Mouse (Mus musculus) hindbrain, embryonic 12.5 days (tissue): ENCODE data around the gene Mogs. TPM values are rescaled to one million over a fixed set of nuclear protein-coding genes. Genes with fewer than 3 reads are reported as not detected.

Source experiments
- ATAC-seq: fragments of 200-750 bp; cut with Nextera tagmentation; 2 replicates; pipeline ENCODE4 v1.8.0; 2017; ENCODE audit warnings: moderate TSS enrichment; ENCODE audit not compliant: low FRiP score
- H3K27ac ChIP-seq: fragments of 300-500 bp; sonication (generic); 2 replicates; pipeline ENCODE4 v1.5.1; 2016; ENCODE audit warnings: mild to moderate bottlenecking
- H3K27me3 ChIP-seq: fragments of 300-500 bp; sonication (generic); 2 replicates; pipeline ENCODE4 v1.6.1; 2016; ENCODE audit warnings: mild to moderate bottlenecking
- H3K36me3 ChIP-seq: fragments of 300-500 bp; sonication (generic); 2 replicates; pipeline ENCODE4 v1.6.1; 2016; ENCODE audit warnings: mild to moderate bottlenecking
- H3K4me1 ChIP-seq: fragments of 300-500 bp; sonication (generic); 2 replicates; pipeline ENCODE4 v1.6.1; 2016
- H3K4me2 ChIP-seq: fragments of 300-500 bp; sonication (generic); replicated peaks from 2 replicates; pipeline ENCODE4 v1.6.1; 2016; ENCODE audit warnings: mild to moderate bottlenecking
- H3K4me3 ChIP-seq: fragments of 300-500 bp; sonication (generic); 2 replicates; pipeline ENCODE4 v1.5.1; 2016; ENCODE audit warnings: mild to moderate bottlenecking
- H3K9ac ChIP-seq: fragments of 300-500 bp; sonication (generic); 2 replicates; pipeline ENCODE4 v1.6.1; 2016; ENCODE audit warnings: mild to moderate bottlenecking, moderate library complexity
- H3K9me3 ChIP-seq: fragments of 300-500 bp; sonication (generic); replicated peaks from 2 replicates; pipeline ENCODE4 v1.6.1; 2016; ENCODE audit warnings: mild to moderate bottlenecking
- WGBS: fragments of 180-500 bp; shearing (Covaris S2); methylation state at CpG from one replicate; pipeline ENCODE4 v1.1.7; 2016; 5-methylcytosine and 5-hydroxymethylcytosine counted together
- polyA plus RNA-seq: library from polyadenylated mRNA; unstranded; fragments of >200 nt; fragmentation: Nextera tagmentation; extraction: Ambion mirVana; gene quantifications from 2 replicates; pipeline ENCODE4 v1.2.1, GENCODE M21; 2016

Gene Mogs
- polyA plus RNA-seq, 1 experiment from 2014 or later, result 42.6 TPM

DNA sequence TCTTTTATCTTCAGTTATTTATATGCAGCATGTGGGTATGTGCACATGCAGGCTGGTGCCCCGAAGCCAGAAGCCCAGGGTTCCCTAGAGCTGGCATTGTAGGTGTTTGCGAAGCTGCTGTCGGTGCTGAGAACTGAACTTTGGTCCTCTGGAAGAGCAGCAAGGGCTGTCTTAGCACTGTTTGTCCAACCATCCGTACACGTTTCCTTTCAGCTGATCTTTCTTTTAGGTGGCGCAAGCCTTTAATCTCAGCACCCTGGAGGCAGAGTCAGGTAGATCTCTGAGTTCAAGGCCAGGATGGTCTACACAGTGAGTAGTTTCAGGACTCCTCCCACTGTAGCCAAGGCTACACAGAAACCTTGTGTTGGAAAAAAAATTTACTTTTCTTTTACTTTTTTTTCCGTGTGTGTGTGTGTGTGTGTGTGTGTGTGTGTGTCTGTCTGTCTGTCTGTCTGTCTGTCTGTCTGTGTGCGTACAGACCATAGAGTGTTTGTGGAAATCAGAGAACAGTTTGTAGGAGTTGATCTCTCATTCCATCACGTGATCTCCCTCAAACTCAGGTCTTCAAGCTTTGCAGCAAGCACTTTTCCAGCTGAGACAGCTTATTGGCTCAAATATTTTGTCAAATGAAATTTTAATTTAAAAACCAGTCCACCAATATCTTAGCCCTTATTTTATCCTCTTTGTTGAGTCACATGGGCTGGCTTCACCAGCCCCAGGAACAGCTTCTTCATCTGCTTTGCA, 17.1 kb downstream of the Mogs start:
- H3K4me3 ChIP-seq, result no peak overlapping the region
- H3K36me3 ChIP-seq, result no peaks in the 10 kb centered on the region
- no peaks in the 10 kb centered on the region for H3K9me3 ChIP-seq
- H3K4me1 ChIP-seq, result peaks cover 22% of the 10 kb centered on the region
- no peak for ATAC-seq
- H3K4me2 ChIP-seq, result no peak overlapping the region
- peaks cover 16% of the 10 kb centered on the region for H3K27me3 ChIP-seq
- WGBS, result 89% methylated on average over 9 of the region's 9 CpGs
- H3K9ac ChIP-seq, result no peak overlapping the region
- no peak overlapping the region for H3K27ac ChIP-seq

- no peak overlapping the region for H3K4me3 ChIP-seq
- no peaks in the 10 kb centered on the region for H3K9me3 ChIP-seq
- H3K4me2 ChIP-seq, result no peak overlapping the region
- peaks cover 16% of the 10 kb centered on the region for H3K27me3 ChIP-seq
- H3K36me3 ChIP-seq, result no peaks in the 10 kb centered on the region
- no peak overlapping the region for H3K9ac ChIP-seq
- H3K4me1 ChIP-seq, result peaks cover 41% of the 10 kb centered on the region
- H3K27ac ChIP-seq, result no peak overlapping the region
- WGBS, result 72% methylated on average over 3 of the region's 3 CpGs
- ATAC-seq, result no peak
Measured at GRCm38 (mm10) chr6:83134226-83134625, 18.9 kb downstream of the Mogs start.

GRCm38 (mm10) chr6:83134951-83135513, 19.7 kb downstream of the Mogs start, which contains the start of gene Rtkn:
Gene Rtkn (plus strand): TSS chr6:83135463.
- H3K4me2 ChIP-seq, result peak within 1 kb of the TSS; percentile 72
- 55% methylated on average over 7 of the region's 7 CpGs for WGBS
- H3K36me3 ChIP-seq, result no peaks in the 10 kb centered on the region
- H3K27ac ChIP-seq, result peak within 1 kb of the TSS; percentile 93
- no peaks in the 10 kb centered on the region for H3K9me3 ChIP-seq
- no peak for ATAC-seq
- peak within 1 kb of the TSS; percentile 70 for H3K9ac ChIP-seq
- H3K4me1 ChIP-seq, result peaks cover 42% of the 10 kb centered on the region
- H3K4me3 ChIP-seq, result peak within 1 kb of the TSS; percentile 41
- H3K27me3 ChIP-seq, result peaks cover 16% of the 10 kb centered on the region

GRCm38 (mm10) chr6:83135571-83136161, 20.4 kb downstream of the Mogs start:
- WGBS, result 3% methylated on average over 37 of the region's 37 CpGs
- Histone ChIP-seq H3K4me3 (peak overlapping the region; percentile 41), H3K9me3 (no peaks in the 10 kb centered on the region), H3K4me2 (peak overlapping the region; percentile 72), H3K27ac (peak overlapping the region; percentile 93; the same call in 1 of the 2 replicates), H3K36me3 (no peaks in the 10 kb centered on the region), H3K9ac (peak overlapping the region; percentile 70), H3K27me3 (peaks cover 16% of the 10 kb centered on the region), H3K4me1 (peaks cover 42% of the 10 kb centered on the region)
- no peak for ATAC-seq

DNA sequence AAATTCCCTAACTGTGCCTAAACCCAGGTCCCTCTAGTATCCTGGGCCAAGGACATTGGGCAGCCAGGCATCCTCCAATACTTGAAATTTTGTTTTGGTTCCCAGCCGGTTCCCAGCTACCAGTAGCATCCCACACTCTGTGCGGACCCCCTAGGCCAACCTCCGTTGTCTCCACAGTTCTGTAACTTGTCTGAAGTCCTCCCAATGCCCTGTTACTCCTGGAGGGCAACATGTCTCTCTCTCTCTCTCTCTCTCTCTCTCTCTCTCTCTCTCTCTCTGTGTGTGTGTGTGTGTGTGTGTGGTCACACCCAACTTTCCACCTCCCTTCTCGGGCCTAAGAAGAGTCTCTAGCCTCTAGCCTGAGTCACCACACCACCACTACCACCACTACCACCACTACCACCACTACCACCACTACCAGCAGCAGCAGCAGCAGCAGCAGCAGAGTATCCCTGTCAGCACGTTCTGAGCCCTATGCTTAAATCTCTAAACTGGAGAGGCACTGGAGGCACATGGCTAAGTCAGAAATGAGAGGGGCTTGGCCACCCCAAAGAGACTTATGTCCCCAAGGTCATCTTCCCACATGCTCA, 21.1 kb downstream of the Mogs start:
- Histone ChIP-seq H3K9ac (peak overlapping the region; percentile 70), H3K4me3 (peak overlapping the region; percentile 41), H3K27me3 (peaks cover 16% of the 10 kb centered on the region), H3K36me3 (no peaks in the 10 kb centered on the region), H3K27ac (peak overlapping the region; percentile 93), H3K4me1 (peaks cover 45% of the 10 kb centered on the region), H3K4me2 (peak overlapping the region; percentile 72), H3K9me3 (no peaks in the 10 kb centered on the region)
- peak; percentile 7; the same call in 1 of the 2 replicates for ATAC-seq
- WGBS, result 6% methylated on average over 5 of the region's 5 CpGs

DNA sequence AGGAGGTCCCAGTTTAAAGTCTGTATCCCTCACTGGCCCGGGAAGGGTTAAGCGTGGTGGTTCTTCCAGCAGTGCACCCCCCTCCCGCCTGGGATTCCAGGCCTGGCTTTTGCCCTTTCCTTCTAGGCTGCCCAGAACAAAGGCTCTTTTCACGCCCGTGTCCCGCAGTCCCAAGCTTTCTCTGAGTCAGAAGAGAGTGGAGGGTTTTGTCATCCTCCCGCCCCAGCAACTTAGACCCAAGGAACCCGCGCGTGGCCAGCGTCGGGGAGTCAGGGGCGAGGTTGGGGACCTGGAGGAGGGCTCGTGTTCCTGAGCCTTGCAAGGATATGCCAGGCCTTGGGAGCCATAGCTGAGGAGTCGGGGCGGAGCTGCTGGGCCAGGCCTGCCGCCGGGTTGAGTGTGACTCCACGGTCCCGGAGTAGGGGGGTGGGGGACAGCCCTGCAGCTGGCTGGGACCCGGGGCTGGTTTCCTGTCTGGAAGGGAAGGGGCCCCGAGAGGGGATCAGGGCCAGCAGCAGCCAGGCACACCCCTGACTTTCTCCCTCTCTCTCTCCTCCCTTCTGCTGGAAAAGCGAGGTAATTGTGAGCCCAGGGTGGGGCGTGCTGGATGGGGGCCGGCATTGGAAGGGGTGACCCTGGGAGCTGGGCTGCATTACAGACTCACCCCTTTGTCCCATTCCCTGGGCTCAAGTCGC, 21.7 kb downstream of the Mogs start:
- under 1% methylated on average over 26 of the region's 26 CpGs for WGBS
- H3K4me2 ChIP-seq, result peak overlapping the region; percentile 72
- H3K9ac ChIP-seq, result peak overlapping the region; percentile 70
- peaks cover 52% of the 10 kb centered on the region for H3K4me1 ChIP-seq
- ATAC-seq, result peak; percentile 85
- peaks cover 16% of the 10 kb centered on the region for H3K27me3 ChIP-seq
- no peaks in the 10 kb centered on the region for H3K9me3 ChIP-seq
- no peaks in the 10 kb centered on the region for H3K36me3 ChIP-seq
- peak overlapping the region; percentile 41 for H3K4me3 ChIP-seq
- H3K27ac ChIP-seq, result peak overlapping the region; percentile 93

GRCm38 (mm10) chr6:83137576-83137950, 22.3 kb downstream of the Mogs start:
- under 1% methylated on average over 12 of the region's 12 CpGs for WGBS
- Histone ChIP-seq H3K9me3 (no peaks in the 10 kb centered on the region), H3K36me3 (no peaks in the 10 kb centered on the region), H3K9ac (peak overlapping the region; percentile 70), H3K4me1 (peaks cover 57% of the 10 kb centered on the region), H3K4me3 (peak overlapping the region; percentile 41), H3K27me3 (peaks cover 16% of the 10 kb centered on the region), H3K27ac (peak overlapping the region; percentile 93), H3K4me2 (peak overlapping the region; percentile 72)
- ATAC-seq, result peak; percentile 66

GRCm38 (mm10) chr6:83138056-83138455, 22.8 kb downstream of the Mogs start:
- peak overlapping the region; percentile 70 for H3K9ac ChIP-seq
- no peaks in the 10 kb centered on the region for H3K36me3 ChIP-seq
- H3K4me2 ChIP-seq, result peak overlapping the region; percentile 72
- H3K27me3 ChIP-seq, result peaks cover 16% of the 10 kb centered on the region
- peak overlapping the region; percentile 93 for H3K27ac ChIP-seq
- peak overlapping the region; percentile 41 for H3K4me3 ChIP-seq
- peak; percentile 26 for ATAC-seq
- 1% methylated on average over 11 of the region's 11 CpGs for WGBS
- peaks cover 62% of the 10 kb centered on the region for H3K4me1 ChIP-seq
- no peaks in the 10 kb centered on the region for H3K9me3 ChIP-seq

DNA sequence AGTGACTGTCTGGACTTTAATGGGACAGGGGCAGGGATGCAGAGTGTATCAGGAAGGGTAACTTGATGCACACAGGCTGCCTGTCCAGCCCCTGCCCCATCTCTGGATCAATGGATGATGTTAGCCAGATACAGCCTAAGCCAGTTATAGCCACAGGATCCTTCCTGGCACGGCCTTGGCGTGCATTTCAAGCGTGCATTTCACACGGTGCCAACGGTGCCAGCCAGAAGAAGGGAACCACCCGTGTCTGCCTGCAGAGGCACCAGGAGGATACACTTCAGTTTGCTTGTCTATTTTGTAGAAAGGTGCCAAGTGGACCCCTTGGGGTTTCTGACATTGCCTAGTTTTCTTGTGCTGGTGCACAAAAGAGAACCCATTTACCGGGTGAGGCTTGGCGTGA, 24.7 kb downstream of the Mogs start:
- peaks cover 12% of the 10 kb centered on the region; the same call in 1 of the 2 replicates for H3K27me3 ChIP-seq
- WGBS, result 94% methylated on average over 8 of the region's 8 CpGs
- no peak overlapping the region for H3K4me2 ChIP-seq
- H3K4me3 ChIP-seq, result no peak overlapping the region
- no peaks in the 10 kb centered on the region for H3K9me3 ChIP-seq
- no peak for ATAC-seq
- H3K27ac ChIP-seq, result no peak overlapping the region
- no peaks in the 10 kb centered on the region for H3K36me3 ChIP-seq
- H3K4me1 ChIP-seq, result peaks cover 64% of the 10 kb centered on the region
- H3K9ac ChIP-seq, result no peak overlapping the region

GRCm38 (mm10) chr6:83141636-83142035, 26.3 kb downstream of the Mogs start:
- H3K4me1 ChIP-seq, result peaks cover 48% of the 10 kb centered on the region
- WGBS, result 27% methylated on average over 4 of the region's 4 CpGs
- H3K9ac ChIP-seq, result peak overlapping the region; percentile 54
- no peaks in the 10 kb centered on the region for H3K9me3 ChIP-seq
- H3K4me3 ChIP-seq, result peak overlapping the region; percentile 33; the same call in 1 of the 2 replicates
- peak overlapping the region; percentile 67 for H3K4me2 ChIP-seq
- no peak overlapping the region for H3K27ac ChIP-seq
- H3K36me3 ChIP-seq, result no peaks in the 10 kb centered on the region; the same call in 1 of the 2 replicates
- no peak for ATAC-seq
- no peaks in the 10 kb centered on the region for H3K27me3 ChIP-seq

DNA sequence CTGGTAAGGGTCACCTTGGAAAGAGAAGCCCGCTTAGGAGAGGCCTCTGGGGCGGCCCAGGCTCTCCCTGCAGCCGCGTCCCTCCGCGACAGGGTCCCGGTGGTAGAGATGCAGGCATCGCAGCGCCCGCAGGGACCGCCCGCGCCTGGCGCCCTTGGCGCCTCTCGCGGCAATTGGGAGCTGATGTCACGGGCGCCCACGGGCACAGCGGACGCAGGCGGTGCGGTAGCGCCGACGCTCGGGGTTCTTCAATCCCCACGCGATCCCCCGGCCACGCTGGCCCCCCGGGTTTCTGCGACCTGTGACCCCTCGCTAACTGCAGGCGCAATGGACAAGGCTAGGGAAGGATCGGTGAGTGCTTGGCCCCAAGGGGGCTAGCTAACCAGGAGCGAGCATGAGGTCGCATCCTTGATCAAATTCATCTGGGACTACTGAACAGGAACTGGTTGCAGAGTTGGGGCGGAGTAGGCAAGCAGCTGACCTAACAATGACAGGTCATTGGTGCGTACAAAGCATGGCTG, 27.0 kb downstream of the Mogs start:
- WGBS, result 2% methylated on average over 41 of the region's 41 CpGs
- ATAC-seq, result peak; percentile 5; the same call in 1 of the 2 replicates
- no peak overlapping the region for H3K27ac ChIP-seq
- H3K27me3 ChIP-seq, result no peaks in the 10 kb centered on the region
- peaks cover 45% of the 10 kb centered on the region for H3K4me1 ChIP-seq
- peaks cover 1% of the 10 kb centered on the region for H3K36me3 ChIP-seq
- peak overlapping the region; percentile 33 for H3K4me3 ChIP-seq
- H3K9me3 ChIP-seq, result no peaks in the 10 kb centered on the region
- peak overlapping the region; percentile 54 for H3K9ac ChIP-seq
- peak overlapping the region; percentile 67 for H3K4me2 ChIP-seq
